Mouse (Mus musculus) megakaryocyte, embryonic 14.5 days (primary cell): ENCODE results near the gene Ippk. TPM values are rescaled to one million over a fixed set of nuclear protein-coding genes. Genes with fewer than 3 reads are reported as not detected.

ENCODE experiments used
- H3K27me3 ChIP-seq: replicated peaks from 2 replicates; pipeline ENCODE3; 2012; ENCODE audit warnings: inconsistent platforms
- H3K36me3 ChIP-seq: replicated peaks from 2 replicates; pipeline ENCODE3; 2012; ENCODE audit warnings: low read length, inconsistent platforms, mixed read lengths
- H3K4me1 ChIP-seq: 2 replicates; pipeline ENCODE4 v1.6.1; 2012; ENCODE audit warnings: inconsistent platforms
- H3K4me3 ChIP-seq: replicated peaks from 2 replicates; pipeline ENCODE3; 2012; ENCODE audit warnings: moderate library complexity, mild to moderate bottlenecking, inconsistent platforms
- H3K9me3 ChIP-seq: 2 replicates; pipeline ENCODE4 v1.6.1; 2012; ENCODE audit warnings: inconsistent platforms
- FLI1 ChIP-seq: IDR thresholded peaks from 2 replicates; pipeline ENCODE4 v1.6.1; 2012; ENCODE audit warnings: low read length, inconsistent platforms, mixed read lengths
- GATA1 ChIP-seq: IDR thresholded peaks from 3 replicates; pipeline ENCODE4 v1.6.1; 2012; ENCODE audit warnings: mixed read lengths, low read length, inconsistent platforms, borderline replicate concordance
- polyA plus RNA-seq: library from polyadenylated mRNA; stranded (reverse); fragments of >175 nt; gene quantifications from 2 replicates; pipeline ENCODE4 v1.2.3, GENCODE M21; 2012; ENCODE audit warnings: low replicate concordance; ENCODE audit not compliant: insufficient read depth

Gene Ippk
- polyA plus RNA-seq, 1 experiment = 1.4 TPM

GRCm38 (mm10) chr13:49384751-49385463, 36.1 kb upstream of the Ippk start:
- H3K4me1 ChIP-seq = peaks cover 51% of the 10 kb centered on the region
- H3K9me3 ChIP-seq = no peaks in the 10 kb centered on the region
- no peak for TF ChIP-seq FLI1
- TF ChIP-seq GATA1 = no peak
- peaks cover 90% of the 10 kb centered on the region for H3K36me3 ChIP-seq
- no peak overlapping the region for H3K4me3 ChIP-seq
- no peaks in the 10 kb centered on the region for H3K27me3 ChIP-seq

DNA sequence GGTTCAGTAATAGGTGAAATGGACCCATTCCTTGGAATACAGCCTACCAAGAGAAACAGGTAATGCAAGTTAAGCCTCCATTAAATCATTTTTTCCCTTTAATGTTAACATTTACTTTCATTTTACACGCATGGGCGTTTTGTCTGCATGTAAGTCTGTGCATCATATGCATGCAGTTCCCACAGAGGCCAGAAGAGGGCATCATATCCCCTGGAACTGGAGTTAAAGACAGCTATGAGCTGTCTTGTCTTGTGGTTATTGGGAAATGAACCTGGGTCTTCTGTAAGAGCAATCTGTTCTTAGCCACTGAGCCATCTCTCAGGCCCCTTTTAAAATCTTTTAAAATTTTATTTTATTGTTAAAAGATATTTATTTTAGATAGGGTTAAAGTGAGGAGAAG, 29.7 kb upstream of the Ippk start:
- no peaks in the 10 kb centered on the region for H3K9me3 ChIP-seq
- no peak overlapping the region for H3K4me3 ChIP-seq
- no peaks in the 10 kb centered on the region for H3K27me3 ChIP-seq
- H3K36me3 ChIP-seq = peaks cover 60% of the 10 kb centered on the region
- TF ChIP-seq GATA1 (no peak), FLI1 (no peak)
- H3K4me1 ChIP-seq = peaks cover 68% of the 10 kb centered on the region

GRCm38 (mm10) chr13:49393579-49393978, 27.5 kb upstream of the Ippk start:
- Histone ChIP-seq H3K4me3 (peak overlapping the region; percentile 44), H3K36me3 (peaks cover 49% of the 10 kb centered on the region), H3K4me1 (peaks cover 89% of the 10 kb centered on the region), H3K27me3 (no peaks in the 10 kb centered on the region), H3K9me3 (no peaks in the 10 kb centered on the region)
- peak; percentile 25; the same call in 1 of the 2 replicates for TF ChIP-seq FLI1
- no peak; the same call in 2 of the 3 replicates for TF ChIP-seq GATA1

GRCm38 (mm10) chr13:49394886-49395447, 26.1 kb upstream of the Ippk start:
- Histone ChIP-seq H3K4me1 (peaks cover 83% of the 10 kb centered on the region), H3K4me3 (no peak overlapping the region), H3K27me3 (no peaks in the 10 kb centered on the region), H3K9me3 (peaks cover 6% of the 10 kb centered on the region; the same call in 1 of the 2 replicates), H3K36me3 (peaks cover 38% of the 10 kb centered on the region)
- TF ChIP-seq GATA1 (no peak), FLI1 (no peak)

DNA sequence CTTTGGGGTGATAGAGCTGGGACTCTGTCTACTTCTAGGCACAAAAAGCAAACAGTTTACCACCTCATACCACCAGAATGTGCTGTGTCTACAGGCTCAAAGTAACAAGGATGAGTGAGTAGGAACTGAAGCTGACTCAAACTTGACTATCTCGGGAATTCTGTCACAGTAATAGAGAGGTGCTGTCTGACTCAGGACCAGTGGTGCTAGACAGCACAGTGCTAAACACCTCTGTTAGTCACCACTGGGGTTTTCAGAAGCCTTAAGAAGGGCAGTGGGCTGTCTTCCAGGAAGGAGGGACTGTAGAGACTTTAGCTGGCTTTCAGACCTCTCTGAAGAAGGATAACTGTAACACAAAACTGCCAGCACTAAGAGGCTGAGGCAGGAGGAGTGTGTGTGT, 24.3 kb upstream of the Ippk start:
- Histone ChIP-seq H3K4me3 (no peak overlapping the region), H3K4me1 (peaks cover 72% of the 10 kb centered on the region)

GRCm38 (mm10) chr13:49398191-49398590, 22.9 kb upstream of the Ippk start:
- peaks cover 26% of the 10 kb centered on the region for H3K36me3 ChIP-seq
- TF ChIP-seq GATA1 (no peak), FLI1 (no peak)
- H3K27me3 ChIP-seq = no peaks in the 10 kb centered on the region
- peaks cover 69% of the 10 kb centered on the region for H3K4me1 ChIP-seq
- H3K4me3 ChIP-seq = peak overlapping the region; percentile 7
- peaks cover 11% of the 10 kb centered on the region; the same call in 1 of the 2 replicates for H3K9me3 ChIP-seq

More for the DNA sequence above, 24.3 kb upstream of the Ippk start:
- Histone ChIP-seq H3K27me3 (no peaks in the 10 kb centered on the region), H3K36me3 (peaks cover 25% of the 10 kb centered on the region), H3K9me3 (peaks cover 11% of the 10 kb centered on the region; the same call in 1 of the 2 replicates)
- TF ChIP-seq FLI1 (no peak), GATA1 (no peak)

DNA sequence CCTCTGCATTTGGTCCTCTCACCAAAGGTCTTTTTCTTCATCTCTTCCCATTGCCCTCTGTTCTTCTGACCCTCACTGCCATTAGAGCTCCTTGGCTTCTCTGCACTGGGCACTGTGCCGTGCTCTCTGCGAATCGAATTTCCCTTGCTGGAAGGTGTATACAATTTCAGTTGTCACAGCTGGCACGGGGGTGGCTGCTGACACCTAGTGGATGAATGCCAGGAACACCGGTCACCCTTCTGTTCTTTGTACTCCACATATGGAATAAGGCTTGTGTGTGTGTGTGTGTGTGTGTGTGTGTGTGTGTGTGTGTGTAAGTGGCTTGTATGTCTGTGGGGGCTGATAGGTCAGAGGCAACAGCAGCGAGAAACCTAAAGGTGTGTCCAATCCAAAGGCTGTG, 20.9 kb upstream of the Ippk start:
- no peak overlapping the region for H3K4me3 ChIP-seq
- no peaks in the 10 kb centered on the region for H3K27me3 ChIP-seq
- TF ChIP-seq FLI1 (no peak), GATA1 (no peak)
- H3K4me1 ChIP-seq = peaks cover 56% of the 10 kb centered on the region
- peaks cover 11% of the 10 kb centered on the region; the same call in 1 of the 2 replicates for H3K9me3 ChIP-seq
- peaks cover 20% of the 10 kb centered on the region for H3K36me3 ChIP-seq

- peaks cover 10% of the 10 kb centered on the region for H3K36me3 ChIP-seq
- peaks cover 11% of the 10 kb centered on the region; the same call in 1 of the 2 replicates for H3K9me3 ChIP-seq
- H3K4me3 ChIP-seq = no peak overlapping the region
- H3K4me1 ChIP-seq = peaks cover 33% of the 10 kb centered on the region
- no peaks in the 10 kb centered on the region for H3K27me3 ChIP-seq
- no peak for TF ChIP-seq GATA1
- TF ChIP-seq FLI1 = no peak
These were observed 18.4 kb upstream of the Ippk start for GRCm38 (mm10) chr13:49402628-49403027.

DNA sequence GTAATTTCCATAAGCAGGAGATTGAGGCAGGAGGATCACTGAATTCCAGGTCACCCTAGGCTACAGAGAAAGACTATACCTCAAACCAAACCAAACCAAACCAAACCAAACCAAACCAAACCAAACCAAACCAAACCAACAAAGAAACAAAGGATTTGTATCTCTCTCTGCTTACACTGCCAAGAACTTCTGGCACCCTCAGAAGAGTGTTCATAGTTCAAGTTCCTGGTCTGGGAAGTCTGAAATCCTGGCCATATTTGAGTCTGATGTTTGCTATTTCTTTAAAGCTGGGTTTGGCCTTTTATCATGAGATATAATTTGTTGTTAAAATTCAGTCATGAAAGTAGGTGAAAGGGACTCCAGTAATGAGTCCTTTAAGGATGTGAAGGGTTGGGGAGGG, 13.3 kb upstream of the Ippk start:
- peaks cover 13% of the 10 kb centered on the region for H3K36me3 ChIP-seq
- H3K4me1 ChIP-seq = peaks cover 20% of the 10 kb centered on the region
- peaks cover 13% of the 10 kb centered on the region; the same call in 1 of the 2 replicates for H3K9me3 ChIP-seq
- no peaks in the 10 kb centered on the region for H3K27me3 ChIP-seq
- no peak for TF ChIP-seq GATA1
- no peak for TF ChIP-seq FLI1
- no peak overlapping the region for H3K4me3 ChIP-seq

GRCm38 (mm10) chr13:49421606-49421917, 513 bp downstream of the Ippk start:
- Histone ChIP-seq H3K4me3 (peak overlapping the region; percentile 97), H3K9me3 (peaks cover 6% of the 10 kb centered on the region; the same call in 1 of the 2 replicates), H3K27me3 (no peaks in the 10 kb centered on the region), H3K36me3 (peaks cover 18% of the 10 kb centered on the region), H3K4me1 (peaks cover 63% of the 10 kb centered on the region)
- TF ChIP-seq FLI1 (no peak), GATA1 (no peak)
